Mouse (Mus musculus) liver, embryonic 12.5 days (tissue): Measurements from ENCODE around the gene Ess2. TPM values are rescaled to one million over a fixed set of nuclear protein-coding genes. Genes with fewer than 3 reads are reported as not detected.

ENCODE experiments used
- polyA plus RNA-seq: library from polyadenylated mRNA; unstranded; fragments of >200 nt; fragmentation: Nextera tagmentation; extraction: Ambion mirVana; gene quantifications from 2 replicates; pipeline ENCODE4 v1.2.1, GENCODE M21; 2016

Ess2 gene
- polyA plus RNA-seq, 1 experiment from 2014 or later: 18.7 TPM

Other genes starting within 250 kb of the Ess2 start
- gene Med15, start 178.5 kb downstream of the Ess2 start, polyA plus RNA-seq: 24.2 and 25.2 TPM in 2 replicates
- gene Klhl22, start 151.7 kb downstream of the Ess2 start, polyA plus RNA-seq: 23.5 and 24.0 TPM in 2 replicates
- gene Scarf2, start 114.1 kb downstream of the Ess2 start, polyA plus RNA-seq: 4.9 and 5.2 TPM in 2 replicates
- not detected in 2 replicates for gene B830017H08Rik, start 78.2 kb downstream of the Ess2 start, polyA plus RNA-seq
- 0.58 and 0.61 TPM in 2 replicates for gene Car15, start 73.0 kb downstream of the Ess2 start, polyA plus RNA-seq
- gene Gm20518, start 19.7 kb downstream of the Ess2 start, polyA plus RNA-seq: not detected in 2 replicates
- 0.04 TPM in 1 of 2 replicates, not detected in the other for gene Tssk1, start 17.1 kb downstream of the Ess2 start, polyA plus RNA-seq
- gene Dgcr2, start 12.8 kb downstream of the Ess2 start, polyA plus RNA-seq: 29.7 and 29.9 TPM in 2 replicates
- not detected in 2 replicates for gene Tssk2, start 12.7 kb downstream of the Ess2 start, polyA plus RNA-seq
- not detected in 2 replicates for gene Gsc2, start 3.7 kb upstream of the Ess2 start, polyA plus RNA-seq
- gene Slc25a1, start 16.9 kb upstream of the Ess2 start, polyA plus RNA-seq: 99.2 and 102 TPM in 2 replicates
- not detected in 2 replicates for gene Vpreb2, start 69.1 kb upstream of the Ess2 start, polyA plus RNA-seq
- gene Dgcr6, start 141.5 kb upstream of the Ess2 start, polyA plus RNA-seq: 40.4 and 40.5 TPM in 2 replicates
- gene Prodh, start 178.9 kb upstream of the Ess2 start, polyA plus RNA-seq: 8.6 and 10.1 TPM in 2 replicates
- gene Rtn4r, start 216.3 kb upstream of the Ess2 start, polyA plus RNA-seq: 0.65 and 0.68 TPM in 2 replicates